Mouse (Mus musculus) heart, embryonic 10.5 days (tissue): Measurements from ENCODE around the gene Fgfr2. TPM values are rescaled to one million over a fixed set of nuclear protein-coding genes. Genes with fewer than 3 reads are reported as not detected.
"Not testable (repeated sequence)": the region's sequence is repeated elsewhere in the genome, so short reads cannot be mapped to it uniquely, and the experiment has no call there.

Experiments
- DNase-seq: peaks from one replicate; pipeline ENCODE4 v3.0.0-alpha.2; 2017; ENCODE audit warnings: low spot score
- H3K27ac ChIP-seq: fragments of 300-500 bp; sonication (generic); 2 replicates; pipeline ENCODE4 v1.5.1; 2016; ENCODE audit warnings: mild to moderate bottlenecking
- H3K27me3 ChIP-seq: fragments of 300-500 bp; sonication (generic); 2 replicates; pipeline ENCODE4 v1.6.1; 2016; ENCODE audit warnings: mild to moderate bottlenecking; ENCODE audit not compliant: poor library complexity, insufficient read depth, severe bottlenecking
- H3K36me3 ChIP-seq: fragments of 300-500 bp; sonication (generic); 2 replicates; pipeline ENCODE4 v1.6.1; 2016; ENCODE audit warnings: mild to moderate bottlenecking, moderate library complexity
- H3K4me1 ChIP-seq: fragments of 300-500 bp; sonication (generic); 2 replicates; pipeline ENCODE4 v1.6.1; 2016; ENCODE audit warnings: mild to moderate bottlenecking
- H3K4me3 ChIP-seq: fragments of 300-500 bp; sonication (generic); 2 replicates; pipeline ENCODE4 v1.5.1; 2016; ENCODE audit warnings: mild to moderate bottlenecking, moderate library complexity
- H3K9me3 ChIP-seq: fragments of 300-500 bp; sonication (generic); 2 replicates; pipeline ENCODE4 v1.6.1; 2016; ENCODE audit warnings: mild to moderate bottlenecking, moderate library complexity
- WGBS: fragments of 180-500 bp; shearing (Covaris S2); methylation state at CpG from one replicate; pipeline ENCODE4 v1.1.7; 2016; 5-methylcytosine and 5-hydroxymethylcytosine counted together
- polyA plus RNA-seq: library from polyadenylated mRNA; unstranded; fragments of >200 nt; fragmentation: Nextera tagmentation; extraction: Ambion mirVana; gene quantifications from 2 replicates; pipeline ENCODE4 v1.2.1, GENCODE M21; 2016

Gene Fgfr2
- polyA plus RNA-seq, 1 experiment from 2014 or later, result 46.6 TPM

DNA sequence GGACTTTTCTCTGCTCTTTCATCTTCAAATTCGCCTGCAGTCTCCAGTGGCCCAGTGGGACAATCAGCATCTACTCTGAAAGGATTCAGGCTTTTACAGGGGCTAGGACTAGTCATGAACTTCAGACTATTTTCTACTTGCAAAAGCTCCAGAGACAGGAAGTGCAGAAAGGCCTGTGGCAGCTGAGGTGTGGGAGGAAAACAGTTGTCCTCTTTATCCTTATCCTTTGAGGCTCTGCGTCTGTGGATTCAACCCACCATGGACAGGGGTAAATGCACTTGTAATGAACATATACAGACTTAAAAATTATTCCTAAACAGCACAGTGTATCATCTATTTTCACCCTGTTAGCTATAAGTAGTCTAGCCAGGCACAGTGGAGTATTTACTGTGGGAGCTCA, 2518.8 kb downstream of the Fgfr2 start:
- H3K9me3 ChIP-seq, result no peaks in the 10 kb centered on the region
- no peaks in the 10 kb centered on the region for H3K27me3 ChIP-seq
- no peak overlapping the region for H3K4me3 ChIP-seq
- WGBS, result 68% methylated on average over 2 of the region's 2 CpGs
- no peaks in the 10 kb centered on the region for H3K36me3 ChIP-seq
- no peak for DNase-seq
- H3K27ac ChIP-seq, result no peak overlapping the region
- no peaks in the 10 kb centered on the region for H3K4me1 ChIP-seq

GRCm38 (mm10) chr7:130603556-130603955, 2519.6 kb downstream of the Fgfr2 start:
- Histone ChIP-seq H3K4me3 (no peak overlapping the region), H3K4me1 (no peaks in the 10 kb centered on the region), H3K36me3 (no peaks in the 10 kb centered on the region), H3K27me3 (no peaks in the 10 kb centered on the region), H3K9me3 (no peaks in the 10 kb centered on the region), H3K27ac (no peak overlapping the region)
- 77% methylated on average over 5 of the region's 5 CpGs for WGBS
- no peak for DNase-seq

DNA sequence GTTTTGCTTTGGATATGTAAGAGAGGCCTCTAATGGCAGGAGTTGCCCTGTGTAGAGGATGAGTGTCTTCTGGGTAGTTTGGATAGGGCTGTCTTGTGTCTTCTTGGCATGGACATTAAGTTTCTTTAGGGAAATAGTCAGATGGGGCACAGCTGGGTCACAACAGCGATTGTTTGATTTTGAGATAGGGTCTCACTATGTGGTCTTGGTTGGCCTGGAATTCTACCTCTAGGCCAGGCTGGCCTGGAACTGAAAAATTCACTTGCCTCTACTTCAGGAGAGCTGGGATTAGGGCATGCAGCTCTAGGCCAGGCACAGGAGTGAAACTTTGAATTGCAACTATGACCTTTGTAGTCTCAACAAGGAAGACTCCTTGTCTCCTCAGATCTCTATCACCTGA, 2520.3 kb downstream of the Fgfr2 start:
- Histone ChIP-seq H3K36me3 (no peaks in the 10 kb centered on the region), H3K27ac (no peak overlapping the region), H3K4me1 (0 out of 2 replicates have a peak, but pooled peaks cover under 1% of the 10 kb centered on the region), H3K4me3 (no peak overlapping the region), H3K9me3 (no peaks in the 10 kb centered on the region), H3K27me3 (no peaks in the 10 kb centered on the region)
- 69% methylated on average over 1 of the region's 1 CpGs for WGBS
- DNase-seq, result no peak

- WGBS, result 65% methylated on average over 2 of the region's 2 CpGs
- Histone ChIP-seq H3K4me1 (0 out of 2 replicates have a peak, but pooled peaks cover 7% of the 10 kb centered on the region), H3K27me3 (no peaks in the 10 kb centered on the region), H3K27ac (no peak overlapping the region), H3K4me3 (no peak overlapping the region), H3K9me3 (no peaks in the 10 kb centered on the region), H3K36me3 (no peaks in the 10 kb centered on the region)
- DNase-seq, result no peak
Observed at GRCm38 (mm10) chr7:130600546-130600945, 2522.6 kb downstream of the Fgfr2 start.

GRCm38 (mm10) chr7:130600074-130600473, 2523.1 kb downstream of the Fgfr2 start:
- Histone ChIP-seq H3K9me3 (no peaks in the 10 kb centered on the region), H3K27me3 (no peaks in the 10 kb centered on the region), H3K4me3 (no peak overlapping the region), H3K4me1 (0 out of 2 replicates have a peak, but pooled peaks cover 7% of the 10 kb centered on the region), H3K36me3 (no peaks in the 10 kb centered on the region), H3K27ac (no peak overlapping the region)
- WGBS, result 84% methylated on average over 3 of the region's 3 CpGs
- no peak for DNase-seq

- WGBS, result 59% methylated on average over 6 of the region's 6 CpGs
Observed at GRCm38 (mm10) chr7:130597546-130597945, 2525.6 kb downstream of the Fgfr2 start.

GRCm38 (mm10) chr7:130596079-130596855, 2526.9 kb downstream of the Fgfr2 start:
- not testable (repeated sequence) for H3K27ac ChIP-seq, H3K4me3 ChIP-seq, H3K4me1 ChIP-seq, H3K36me3 ChIP-seq, H3K9me3 ChIP-seq, H3K27me3 ChIP-seq, DNase-seq
- 50% methylated on average over 9 of the region's 19 CpGs for WGBS

More at GRCm38 (mm10) chr7:130597546-130597945, 2525.6 kb downstream of the Fgfr2 start:
- DNase-seq, result no peak
- no peaks in the 10 kb centered on the region for H3K36me3 ChIP-seq
- no peak overlapping the region for H3K27ac ChIP-seq
- no peak overlapping the region for H3K4me3 ChIP-seq
- H3K27me3 ChIP-seq, result no peaks in the 10 kb centered on the region
- H3K9me3 ChIP-seq, result no peaks in the 10 kb centered on the region
- 0 out of 2 replicates have a peak, but pooled peaks cover 7% of the 10 kb centered on the region for H3K4me1 ChIP-seq

GRCm38 (mm10) chr7:130593375-130594239, 2529.5 kb downstream of the Fgfr2 start:
- not testable (repeated sequence) for H3K9me3 ChIP-seq, H3K27me3 ChIP-seq, H3K27ac ChIP-seq, H3K4me1 ChIP-seq, DNase-seq, H3K36me3 ChIP-seq, H3K4me3 ChIP-seq
- WGBS, result 75% methylated on average over 8 of the region's 11 CpGs

- whole genome bisulfite sequencing, result no CpG with 5 or more reads among the region's 11 CpGs
- not testable (repeated sequence) for H3K4me1 ChIP-seq, H3K4me3 ChIP-seq, H3K36me3 ChIP-seq, H3K9me3 ChIP-seq, DNase-seq, H3K27me3 ChIP-seq, H3K27ac ChIP-seq
Observed at GRCm38 (mm10) chr7:130592975-130593374, 2530.2 kb downstream of the Fgfr2 start.

DNA sequence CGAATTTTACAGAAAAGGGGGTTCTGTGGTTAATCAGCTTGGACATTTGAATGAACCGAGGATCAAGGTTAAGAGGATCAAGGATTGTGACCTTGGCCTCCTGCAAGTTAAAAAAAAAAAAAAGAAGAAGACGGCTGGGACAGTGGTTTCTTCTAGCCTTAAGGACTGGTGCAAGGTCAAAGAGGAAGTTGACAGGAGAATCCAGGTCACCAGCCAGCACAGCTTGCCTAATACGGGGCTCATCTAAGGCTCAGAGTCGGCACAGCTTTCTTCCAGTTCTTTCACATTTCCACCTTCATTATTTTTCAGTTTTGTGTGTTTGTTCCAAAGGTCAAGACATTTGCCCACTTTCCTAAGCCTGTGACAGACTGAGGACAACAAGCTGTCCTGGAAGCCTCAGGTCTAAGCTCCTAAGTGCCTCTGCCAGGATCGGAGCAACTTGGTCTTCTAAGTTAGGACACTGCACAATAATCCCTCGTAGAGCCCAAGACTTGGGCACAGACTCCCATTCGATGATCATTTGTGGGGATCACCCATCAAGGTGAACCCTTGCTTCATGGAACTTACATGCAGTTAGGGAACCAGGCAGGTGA, 2532.2 kb downstream of the Fgfr2 start:
- Histone ChIP-seq H3K4me1 (no peaks in the 10 kb centered on the region), H3K36me3 (no peaks in the 10 kb centered on the region), H3K27me3 (no peaks in the 10 kb centered on the region), H3K4me3 (no peak overlapping the region), H3K9me3 (no peaks in the 10 kb centered on the region), H3K27ac (no peak overlapping the region)
- DNase-seq, result no peak
- whole genome bisulfite sequencing, result 71% methylated on average over 8 of the region's 8 CpGs

GRCm38 (mm10) chr7:130590081-130590828, 2532.9 kb downstream of the Fgfr2 start:
- no peak overlapping the region for H3K27ac ChIP-seq
- WGBS, result 61% methylated on average over 13 of the region's 13 CpGs
- no peaks in the 10 kb centered on the region for H3K4me1 ChIP-seq
- DNase-seq, result no peak
- no peak overlapping the region for H3K4me3 ChIP-seq
- no peaks in the 10 kb centered on the region for H3K36me3 ChIP-seq
- H3K9me3 ChIP-seq, result no peaks in the 10 kb centered on the region
- H3K27me3 ChIP-seq, result no peaks in the 10 kb centered on the region

DNA sequence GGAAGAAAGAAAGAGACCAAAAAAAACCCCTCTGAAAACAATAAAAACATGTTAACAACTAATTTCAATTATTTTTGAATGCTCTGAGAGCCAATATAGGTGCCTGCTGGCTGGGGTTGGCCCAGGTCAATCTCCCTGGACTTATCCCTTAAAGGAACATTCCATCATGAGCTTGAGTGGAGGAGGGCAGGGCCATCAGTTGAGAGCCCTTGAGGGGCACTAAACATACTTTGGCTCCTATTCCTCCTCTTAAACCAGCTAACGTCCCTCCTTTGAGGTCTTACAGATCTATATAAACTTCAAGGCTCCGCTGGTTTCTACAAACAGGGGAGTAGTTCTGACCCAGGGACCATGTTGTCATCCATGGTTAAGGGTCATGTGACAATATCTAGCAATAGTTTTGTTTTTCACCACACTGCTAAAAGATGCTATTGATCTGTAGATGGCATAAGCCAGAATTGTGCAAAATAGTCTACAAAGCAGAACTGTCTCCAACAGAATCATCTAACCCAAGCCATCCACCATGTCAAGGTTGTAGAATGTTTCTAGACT, 2536.6 kb downstream of the Fgfr2 start:
- Histone ChIP-seq H3K4me3 (no peak overlapping the region), H3K4me1 (no peaks in the 10 kb centered on the region), H3K27ac (no peak overlapping the region), H3K27me3 (no peaks in the 10 kb centered on the region), H3K36me3 (no peaks in the 10 kb centered on the region), H3K9me3 (no peaks in the 10 kb centered on the region)
- 77% methylated on average over 2 of the region's 2 CpGs for WGBS
- DNase-seq, result no peak
